Mouse (Mus musculus) lung, embryonic 16.5 days (tissue): ENCODE measurements around the gene Vrk2. TPM values are rescaled to one million over a fixed set of nuclear protein-coding genes. Genes with fewer than 3 reads are reported as not detected.

ENCODE experiments used
- ATAC-seq: fragments of 200-750 bp; cut with Nextera tagmentation; 2 replicates; pipeline ENCODE4 v1.8.0; 2017; ENCODE audit warnings: low read depth, mild to moderate bottlenecking, moderate library complexity
- H3K27ac ChIP-seq: fragments of 300-500 bp; sonication (generic); 2 replicates; pipeline ENCODE4 v1.5.1; 2014; ENCODE audit warnings: mild to moderate bottlenecking, control low read depth, low read length
- H3K27me3 ChIP-seq: fragments of 300-500 bp; sonication (generic); 2 replicates; pipeline ENCODE4 v1.6.1; 2014; ENCODE audit warnings: low read depth, low read length, mixed read lengths; ENCODE audit not compliant: control insufficient read depth, insufficient read depth
- H3K36me3 ChIP-seq: fragments of 300-500 bp; sonication (generic); 2 replicates; pipeline ENCODE4 v1.6.1; 2014; ENCODE audit warnings: low read length; ENCODE audit not compliant: control insufficient read depth, insufficient read depth
- H3K4me1 ChIP-seq: fragments of 300-500 bp; sonication (generic); replicated peaks from 2 replicates; pipeline ENCODE4 v1.6.1; 2014; ENCODE audit warnings: low read length, mixed read lengths; ENCODE audit not compliant: control insufficient read depth, insufficient read depth
- H3K4me2 ChIP-seq: fragments of 300-500 bp; sonication (generic); 2 replicates; pipeline ENCODE4 v1.6.1; 2014; ENCODE audit warnings: low read depth, low read length, control low read depth
- H3K4me3 ChIP-seq: fragments of 300-500 bp; sonication (generic); 2 replicates; pipeline ENCODE4 v1.5.1; 2014; ENCODE audit warnings: mild to moderate bottlenecking, low read length, control low read depth
- H3K9ac ChIP-seq: fragments of 300-500 bp; sonication (generic); 2 replicates; pipeline ENCODE4 v1.6.1; 2014; ENCODE audit warnings: low read length, control low read depth
- H3K9me3 ChIP-seq: fragments of 300-500 bp; sonication (generic); 2 replicates; pipeline ENCODE4 v1.6.1; 2016; ENCODE audit warnings: low read length; ENCODE audit not compliant: control insufficient read depth
- WGBS: fragments of 180-500 bp; shearing (Covaris S2); extraction: QIAGEN DNeasy Blood & Tissue Kit; methylation state at CpG from one replicate; pipeline ENCODE4 v1.1.7; 2014; 5-methylcytosine and 5-hydroxymethylcytosine counted together
- polyA plus RNA-seq: library from polyadenylated mRNA; unstranded; fragments of >200 nt; fragmentation: Nextera tagmentation; extraction: Ambion mirVana; gene quantifications from 2 replicates; pipeline ENCODE4 v1.2.1, GENCODE M21; 2015

The Vrk2 gene
- polyA plus RNA-seq, result 19.5 and 20.7 TPM in 2 replicates

DNA sequence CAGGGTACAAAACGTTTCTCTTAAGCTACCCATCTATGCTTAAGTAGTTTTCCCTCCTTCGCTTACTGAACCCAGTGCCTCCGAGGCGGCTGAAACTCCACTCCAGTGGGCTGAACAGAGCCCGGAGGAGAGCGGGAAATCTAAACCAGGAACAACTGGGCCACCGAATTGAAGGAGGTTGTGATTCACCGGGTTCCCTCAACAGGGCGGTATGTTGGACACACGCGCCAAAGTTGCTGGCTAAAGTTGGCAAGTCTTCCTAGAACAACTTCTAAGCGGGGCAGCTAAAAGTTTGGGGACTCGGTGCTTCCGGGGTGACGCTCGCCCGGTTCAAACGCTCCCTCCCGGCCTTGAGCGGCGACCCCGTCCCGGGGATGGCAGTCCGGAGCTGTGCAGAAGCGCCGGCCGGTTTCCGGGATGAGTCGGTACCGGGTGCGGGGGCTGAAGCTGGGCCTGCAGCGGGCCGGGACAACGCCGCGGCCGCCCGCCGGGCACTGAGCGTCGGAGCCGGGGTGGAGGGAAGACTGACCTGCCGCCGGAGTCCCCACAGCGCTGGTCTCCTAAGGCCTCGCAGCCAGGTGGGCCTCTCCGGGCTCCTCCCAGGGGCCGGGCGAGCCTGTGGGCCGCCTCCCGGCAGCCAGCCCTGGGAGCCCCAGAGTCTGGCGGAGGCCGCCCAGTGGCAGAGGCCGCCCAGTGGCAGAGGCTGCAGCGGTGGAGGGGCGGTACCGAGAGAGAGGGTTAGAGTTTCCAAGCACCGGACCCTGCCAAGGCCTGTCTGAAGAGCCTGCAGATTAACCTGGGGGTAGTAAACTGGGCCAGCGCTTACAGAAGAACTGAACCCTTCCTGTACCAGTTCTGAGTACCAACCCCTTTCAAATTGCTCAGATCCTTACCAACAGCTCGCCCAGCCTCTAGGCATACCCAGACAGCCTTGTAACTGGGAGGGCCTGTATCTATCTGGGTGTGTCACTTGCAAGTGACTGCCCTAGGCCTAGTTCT lies at the start of gene Vrk2, which contains the start of gene Gm6899:
Vrk2 (minus strand) TSS at position 939 of the 999 bp plus-strand sequence.
Gm6899 (plus strand) TSS at position 181 of the 999 bp plus-strand sequence.
- no peaks in the 10 kb centered on the region for H3K27me3 ChIP-seq
- peak within 1 kb of the TSS; percentile 82 for H3K4me3 ChIP-seq
- ATAC-seq, result peak; percentile 100
- H3K9ac ChIP-seq, result peak within 1 kb of the TSS; percentile 89
- under 1% methylated on average over 55 of the region's 60 CpGs for WGBS
- no peaks in the 10 kb centered on the region for H3K9me3 ChIP-seq
- no peaks in the 10 kb centered on the region; the same call in none of the 2 replicates for H3K36me3 ChIP-seq
- H3K4me2 ChIP-seq, result peak within 1 kb of the TSS; percentile 66
- H3K27ac ChIP-seq, result peak within 1 kb of the TSS; percentile 83
- H3K4me1 ChIP-seq, result no peaks in the 10 kb centered on the region; the same call in 1 of the 2 replicates

DNA sequence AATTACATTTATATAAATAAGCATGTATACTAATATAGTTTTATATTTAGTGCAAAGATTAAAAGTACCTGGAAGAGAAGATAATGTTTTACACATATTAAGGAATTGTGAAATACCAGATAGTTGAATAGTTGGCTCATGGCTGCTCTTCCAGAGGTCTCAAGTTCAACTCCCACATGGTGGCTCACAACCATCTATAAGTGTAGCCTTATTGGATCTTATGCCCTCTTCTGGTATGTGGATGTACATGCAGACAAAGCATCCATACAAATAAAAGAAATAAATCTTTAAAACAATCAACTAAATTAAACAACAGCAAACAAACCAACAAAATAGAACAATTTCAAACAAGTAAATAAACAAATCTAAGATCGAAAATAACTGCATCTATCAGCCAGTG lies 48.3 kb upstream of the Vrk2 start:
- no peak for ATAC-seq
- no peaks in the 10 kb centered on the region for H3K4me1 ChIP-seq
- H3K9me3 ChIP-seq, result no peaks in the 10 kb centered on the region
- 93% methylated on average over 1 of the region's 1 CpGs for WGBS
- no peaks in the 10 kb centered on the region for H3K27me3 ChIP-seq
- no peak overlapping the region for H3K9ac ChIP-seq
- no peak overlapping the region for H3K4me2 ChIP-seq
- H3K36me3 ChIP-seq, result no peaks in the 10 kb centered on the region
- H3K27ac ChIP-seq, result no peak overlapping the region
- no peak overlapping the region for H3K4me3 ChIP-seq

GRCm38 (mm10) chr11:26640314-26640785 lies 46.6 kb upstream of the Vrk2 start:
- no peak overlapping the region for H3K27ac ChIP-seq
- no peak overlapping the region for H3K4me2 ChIP-seq
- H3K9me3 ChIP-seq, result no peaks in the 10 kb centered on the region
- no peak for ATAC-seq
- H3K4me1 ChIP-seq, result no peaks in the 10 kb centered on the region
- H3K27me3 ChIP-seq, result no peaks in the 10 kb centered on the region
- H3K36me3 ChIP-seq, result no peaks in the 10 kb centered on the region
- no peak overlapping the region for H3K9ac ChIP-seq
- WGBS, result 65% methylated on average over 8 of the region's 8 CpGs
- no peak overlapping the region for H3K4me3 ChIP-seq

GRCm38 (mm10) chr11:26636239-26636638 lies 42.4 kb upstream of the Vrk2 start:
- H3K9me3 ChIP-seq, result no peaks in the 10 kb centered on the region
- no peaks in the 10 kb centered on the region for H3K36me3 ChIP-seq
- no peak overlapping the region for H3K9ac ChIP-seq
- no peaks in the 10 kb centered on the region for H3K4me1 ChIP-seq
- ATAC-seq, result no peak
- H3K27me3 ChIP-seq, result no peaks in the 10 kb centered on the region
- H3K4me3 ChIP-seq, result no peak overlapping the region
- 42% methylated on average over 1 of the region's 1 CpGs for WGBS
- no peak overlapping the region for H3K27ac ChIP-seq
- no peak overlapping the region for H3K4me2 ChIP-seq

GRCm38 (mm10) chr11:26622727-26623126 lies 28.9 kb upstream of the Vrk2 start:
- Histone ChIP-seq H3K27me3 (no peaks in the 10 kb centered on the region), H3K4me1 (no peaks in the 10 kb centered on the region), H3K9me3 (no peaks in the 10 kb centered on the region), H3K9ac (no peak overlapping the region), H3K4me3 (no peak overlapping the region), H3K36me3 (no peaks in the 10 kb centered on the region), H3K27ac (no peak overlapping the region), H3K4me2 (no peak overlapping the region)
- ATAC-seq, result no peak
- 69% methylated on average over 5 of the region's 5 CpGs for WGBS

DNA sequence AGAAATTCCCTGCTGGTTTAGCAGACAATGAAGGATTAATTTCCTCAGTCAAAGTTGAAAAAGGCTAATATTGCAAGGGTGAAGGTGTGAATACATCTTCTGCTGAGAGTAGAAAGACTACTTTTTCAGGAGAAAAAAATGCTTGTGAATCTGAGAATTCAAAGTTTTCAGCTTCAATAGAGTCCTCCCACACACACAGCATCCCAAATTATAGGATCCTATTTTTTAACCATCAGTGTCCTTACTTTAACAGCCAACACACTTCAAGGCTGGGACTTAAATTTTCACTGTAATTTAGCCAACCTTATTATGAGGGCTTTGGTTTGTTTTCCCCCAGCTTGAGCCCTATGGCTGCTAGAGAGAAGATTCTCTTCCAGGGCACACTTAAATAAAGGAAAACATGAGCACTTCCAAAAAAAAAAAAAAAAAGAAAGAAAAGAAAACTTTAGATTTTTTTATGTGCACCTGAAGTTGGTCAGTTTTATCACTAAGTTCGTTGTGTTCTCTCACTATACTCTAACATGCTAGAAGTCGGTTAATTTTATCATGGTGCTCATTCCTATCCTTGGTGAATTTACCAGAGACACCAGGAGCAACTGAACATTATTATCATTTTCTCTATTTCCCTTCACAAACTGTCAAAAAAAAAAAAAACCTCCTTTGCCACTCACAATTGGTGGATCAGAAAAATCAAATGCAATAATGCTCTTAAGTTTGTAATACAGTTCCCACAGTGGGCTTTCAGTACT lies 24.9 kb upstream of the Vrk2 start:
- Histone ChIP-seq H3K4me1 (no peaks in the 10 kb centered on the region), H3K9ac (no peak overlapping the region), H3K36me3 (no peaks in the 10 kb centered on the region), H3K4me2 (no peak overlapping the region), H3K4me3 (no peak overlapping the region), H3K27ac (no peak overlapping the region), H3K9me3 (no peaks in the 10 kb centered on the region), H3K27me3 (no peaks in the 10 kb centered on the region)
- no peak for ATAC-seq
- WGBS, result 81% methylated on average over 2 of the region's 2 CpGs

- H3K9me3 ChIP-seq, result no peaks in the 10 kb centered on the region
- H3K27me3 ChIP-seq, result no peaks in the 10 kb centered on the region
- no peak overlapping the region for H3K9ac ChIP-seq
- H3K4me3 ChIP-seq, result no peak overlapping the region
- no peak overlapping the region for H3K4me2 ChIP-seq
- no peak overlapping the region for H3K27ac ChIP-seq
- H3K36me3 ChIP-seq, result no peaks in the 10 kb centered on the region
- no peaks in the 10 kb centered on the region for H3K4me1 ChIP-seq
- 67% methylated on average over 10 of the region's 10 CpGs for WGBS
- no peak for ATAC-seq
These were observed 15.0 kb upstream of the Vrk2 start for GRCm38 (mm10) chr11:26608795-26609194.

DNA sequence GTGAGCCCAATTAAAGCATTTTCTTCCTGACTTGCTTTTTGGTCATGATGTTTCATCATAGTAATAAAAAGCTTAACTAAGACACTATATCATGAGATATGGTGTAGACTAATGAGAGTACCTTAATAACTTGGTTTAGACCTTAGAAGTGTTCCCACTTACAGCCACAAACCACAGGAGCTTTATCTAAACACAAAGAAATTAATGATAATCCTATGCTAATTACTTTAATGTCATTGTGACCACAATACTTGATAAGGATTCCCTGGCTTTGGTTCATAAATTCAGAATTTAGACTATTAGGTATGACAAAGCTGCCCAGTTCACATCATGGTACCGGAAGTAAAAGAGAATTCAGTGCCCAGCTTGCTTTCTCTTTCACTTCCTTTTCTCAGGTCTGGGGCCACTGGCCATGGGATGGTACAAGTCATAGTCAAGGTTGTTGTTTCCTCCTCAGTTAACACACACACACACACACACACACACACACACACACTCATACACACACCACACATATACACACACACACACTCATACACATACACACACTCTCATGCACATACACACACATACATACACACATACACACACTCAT lies 10.4 kb upstream of the Vrk2 start:
- 80% methylated on average over 1 of the region's 1 CpGs for WGBS

More for the DNA sequence above, 10.4 kb upstream of the Vrk2 start:
- Histone ChIP-seq H3K36me3 (no peaks in the 10 kb centered on the region), H3K4me2 (no peak overlapping the region), H3K4me1 (no peaks in the 10 kb centered on the region), H3K9me3 (no peaks in the 10 kb centered on the region), H3K4me3 (no peak overlapping the region), H3K9ac (no peak overlapping the region), H3K27ac (no peak overlapping the region), H3K27me3 (no peaks in the 10 kb centered on the region)
- ATAC-seq, result no peak
